Mouse (Mus musculus) retina, embryonic 14.5 days (tissue): Measurements from ENCODE around the gene Dlgap1.

Experiments
- DNase-seq: peaks from one replicate; pipeline ENCODE4 v3.0.0-alpha.2; 2015; ENCODE audit warnings: low spot score

Dlgap1 gene

GRCm38 (mm10) chr17:70172500-70173036 lies 203.7 kb downstream of the Dlgap1 start:
- peak; percentile 37 for DNase-seq

- DNase-seq, result no peak
Measured at GRCm38 (mm10) chr17:70173916-70174315, 205.0 kb downstream of the Dlgap1 start.

- DNase-seq, result no peak
Measured at GRCm38 (mm10) chr17:70191228-70191627, 222.4 kb downstream of the Dlgap1 start.

GRCm38 (mm10) chr17:70222891-70223290 lies 254.0 kb downstream of the Dlgap1 start:
- DNase-seq, result no peak

- no peak for DNase-seq
Measured at GRCm38 (mm10) chr17:70247342-70247741, 278.5 kb downstream of the Dlgap1 start.

GRCm38 (mm10) chr17:70248250-70248649 lies 279.4 kb downstream of the Dlgap1 start:
- DNase-seq, result peak; percentile 52

GRCm38 (mm10) chr17:70252476-70252875 lies 283.6 kb downstream of the Dlgap1 start:
- no peak for DNase-seq

- no peak for DNase-seq
Measured at GRCm38 (mm10) chr17:70256371-70256770, 287.5 kb downstream of the Dlgap1 start.

GRCm38 (mm10) chr17:70263156-70263555 lies 294.3 kb downstream of the Dlgap1 start:
- peak; percentile 59 for DNase-seq

GRCm38 (mm10) chr17:70272125-70272524 lies 303.3 kb downstream of the Dlgap1 start:
- DNase-seq, result no peak

- no peak for DNase-seq
Measured at GRCm38 (mm10) chr17:70287708-70288107, 318.8 kb downstream of the Dlgap1 start.

- no peak for DNase-seq
Measured at GRCm38 (mm10) chr17:70294106-70294505, 325.2 kb downstream of the Dlgap1 start.

GRCm38 (mm10) chr17:70301941-70302478 lies 333.1 kb downstream of the Dlgap1 start:
- DNase-seq, result no peak

GRCm38 (mm10) chr17:70302656-70303055 lies 333.8 kb downstream of the Dlgap1 start:
- DNase-seq, result no peak

- DNase-seq, result no peak
Measured at GRCm38 (mm10) chr17:70305021-70305420, 336.1 kb downstream of the Dlgap1 start.

- no peak for DNase-seq
Measured at GRCm38 (mm10) chr17:70307418-70308176, 338.7 kb downstream of the Dlgap1 start.

GRCm38 (mm10) chr17:70308364-70309231 lies 339.7 kb downstream of the Dlgap1 start:
- DNase-seq, result peak; percentile 18

- no peak for DNase-seq
Measured at GRCm38 (mm10) chr17:70316327-70316726, 347.5 kb downstream of the Dlgap1 start.

GRCm38 (mm10) chr17:70317779-70318178 lies 348.9 kb downstream of the Dlgap1 start:
- no peak for DNase-seq

GRCm38 (mm10) chr17:70321976-70322375 lies 353.1 kb downstream of the Dlgap1 start:
- no peak for DNase-seq

GRCm38 (mm10) chr17:70333440-70333839 lies 364.6 kb downstream of the Dlgap1 start:
- DNase-seq, result no peak

GRCm38 (mm10) chr17:70334171-70334570 lies 365.3 kb downstream of the Dlgap1 start:
- peak; percentile 38 for DNase-seq
